Mouse (Mus musculus) kidney, embryonic 16.5 days (tissue): ENCODE results near the gene Chac2. TPM values are rescaled to one million over a fixed set of nuclear protein-coding genes. Genes with fewer than 3 reads are reported as not detected.

Source experiments
- ATAC-seq: fragments of 200-750 bp; cut with Nextera tagmentation; 2 replicates; pipeline ENCODE4 v1.8.0; 2017; ENCODE audit warnings: moderate TSS enrichment; ENCODE audit not compliant: low FRiP score, low TSS enrichment
- H3K27ac ChIP-seq: fragments of 300-500 bp; sonication (generic); 2 replicates; pipeline ENCODE4 v1.5.1; 2014; ENCODE audit warnings: low read length
- H3K27me3 ChIP-seq: fragments of 300-500 bp; sonication (generic); 2 replicates; pipeline ENCODE4 v1.6.1; 2014; ENCODE audit warnings: low read length, control low read depth, mixed read lengths; ENCODE audit not compliant: insufficient read depth
- H3K36me3 ChIP-seq: fragments of 300-500 bp; sonication (generic); 2 replicates; pipeline ENCODE4 v1.6.1; 2014; ENCODE audit warnings: low read length, control low read depth, mixed read lengths; ENCODE audit not compliant: insufficient read depth
- H3K4me1 ChIP-seq: fragments of 300-500 bp; sonication (generic); 2 replicates; pipeline ENCODE4 v1.6.1; 2014; ENCODE audit warnings: low read length, control low read depth, mixed read lengths; ENCODE audit not compliant: insufficient read depth
- H3K4me2 ChIP-seq: fragments of 300-500 bp; sonication (generic); replicated peaks from 2 replicates; pipeline ENCODE4 v1.6.1; 2014; ENCODE audit warnings: low read depth, low read length
- H3K4me3 ChIP-seq: fragments of 300-500 bp; sonication (generic); 2 replicates; pipeline ENCODE4 v1.5.1; 2014; ENCODE audit warnings: mild to moderate bottlenecking, low read length
- H3K9ac ChIP-seq: fragments of 300-500 bp; sonication (generic); replicated peaks from 2 replicates; pipeline ENCODE4 v1.6.1; 2014; ENCODE audit warnings: low read length
- H3K9me3 ChIP-seq: fragments of 300-500 bp; sonication (generic); 2 replicates; pipeline ENCODE4 v1.6.1; 2016; ENCODE audit warnings: low read length, control low read depth
- WGBS: fragments of 180-500 bp; shearing (Covaris S2); extraction: QIAGEN DNeasy Blood & Tissue Kit; methylation state at CpG from one replicate; pipeline ENCODE4 v1.1.7; 2014; 5-methylcytosine and 5-hydroxymethylcytosine counted together
- polyA plus RNA-seq: library from polyadenylated mRNA; unstranded; fragments of >200 nt; fragmentation: Nextera tagmentation; extraction: Ambion mirVana; gene quantifications from 2 replicates; pipeline ENCODE4 v1.2.1, GENCODE M21; 2015

The Chac2 gene
- polyA plus RNA-seq, 1 experiment from 2014 or later = 18.3 TPM

- Histone ChIP-seq H3K9ac (no peak overlapping the region), H3K4me2 (peak overlapping the region; percentile 72; the same call in 1 of the 2 replicates), H3K36me3 (no peaks in the 10 kb centered on the region), H3K27ac (no peak overlapping the region), H3K4me1 (peaks cover 5% of the 10 kb centered on the region), H3K4me3 (no peak overlapping the region), H3K27me3 (no peaks in the 10 kb centered on the region), H3K9me3 (no peaks in the 10 kb centered on the region)
- no peak for ATAC-seq
- WGBS = 42% methylated on average over 2 of the region's 2 CpGs
Measured at GRCm38 (mm10) chr11:30985237-30985636, 913 bp downstream of the Chac2 start.

- ATAC-seq = peak; percentile 98
- Histone ChIP-seq H3K4me1 (peaks cover 13% of the 10 kb centered on the region), H3K27me3 (no peaks in the 10 kb centered on the region), H3K4me3 (peak within 1 kb of the TSS; percentile 91), H3K27ac (peak within 1 kb of the TSS; percentile 84), H3K9me3 (peaks cover 3% of the 10 kb centered on the region; the same call in 1 of the 2 replicates), H3K4me2 (peak within 1 kb of the TSS; percentile 86), H3K36me3 (peaks cover 14% of the 10 kb centered on the region), H3K9ac (peak within 1 kb of the TSS; percentile 75)
- under 1% methylated on average over 39 of the region's 40 CpGs for WGBS
Measured at GRCm38 (mm10) chr11:30954279-30954725, 31.8 kb downstream of the Chac2 start, which contains the start of gene Erlec1. Gene Erlec1 (minus strand): TSS chr11:30954335.

- under 1% methylated on average over 25 of the region's 32 CpGs for WGBS
- ATAC-seq = peak; percentile 93
- H3K27me3 ChIP-seq = no peaks in the 10 kb centered on the region
- peak overlapping the region; percentile 91 for H3K4me3 ChIP-seq
- H3K36me3 ChIP-seq = peaks cover 17% of the 10 kb centered on the region
- H3K9ac ChIP-seq = peak overlapping the region; percentile 75
- H3K27ac ChIP-seq = peak overlapping the region; percentile 37
- H3K9me3 ChIP-seq = peaks cover 3% of the 10 kb centered on the region; the same call in 1 of the 2 replicates
- H3K4me2 ChIP-seq = peak overlapping the region; percentile 63
- peaks cover 13% of the 10 kb centered on the region for H3K4me1 ChIP-seq
Measured at GRCm38 (mm10) chr11:30953469-30954154, 32.5 kb downstream of the Chac2 start.

- WGBS = 66% methylated on average over 5 of the region's 5 CpGs
- Histone ChIP-seq H3K4me2 (peak overlapping the region; percentile 63), H3K36me3 (peaks cover 22% of the 10 kb centered on the region), H3K9ac (peak overlapping the region; percentile 75), H3K27me3 (no peaks in the 10 kb centered on the region), H3K4me1 (peaks cover 13% of the 10 kb centered on the region), H3K27ac (no peak overlapping the region), H3K4me3 (peak overlapping the region; percentile 91), H3K9me3 (peaks cover 3% of the 10 kb centered on the region; the same call in 1 of the 2 replicates)
- no peak for ATAC-seq
Measured at GRCm38 (mm10) chr11:30952829-30953228, 33.3 kb downstream of the Chac2 start.

GRCm38 (mm10) chr11:30943522-30943921 is 42.6 kb downstream of the Chac2 start:
- WGBS = 92% methylated on average over 2 of the region's 2 CpGs

GRCm38 (mm10) chr11:30928498-30928897 is 57.7 kb downstream of the Chac2 start:
- no peaks in the 10 kb centered on the region for H3K9me3 ChIP-seq
- H3K4me2 ChIP-seq = no peak overlapping the region
- peaks cover 26% of the 10 kb centered on the region for H3K36me3 ChIP-seq
- no peak overlapping the region for H3K27ac ChIP-seq
- no peaks in the 10 kb centered on the region for H3K27me3 ChIP-seq
- no peak for ATAC-seq
- whole genome bisulfite sequencing = 100% methylated on average over 1 of the region's 1 CpGs
- H3K9ac ChIP-seq = no peak overlapping the region
- no peak overlapping the region for H3K4me3 ChIP-seq
- no peaks in the 10 kb centered on the region for H3K4me1 ChIP-seq

More at GRCm38 (mm10) chr11:30943522-30943921, 42.6 kb downstream of the Chac2 start:
- peaks cover 51% of the 10 kb centered on the region for H3K36me3 ChIP-seq
- no peak overlapping the region for H3K4me3 ChIP-seq
- ATAC-seq = no peak
- H3K4me2 ChIP-seq = no peak overlapping the region
- no peaks in the 10 kb centered on the region for H3K9me3 ChIP-seq
- H3K27me3 ChIP-seq = no peaks in the 10 kb centered on the region
- no peak overlapping the region for H3K9ac ChIP-seq
- no peaks in the 10 kb centered on the region for H3K4me1 ChIP-seq
- H3K27ac ChIP-seq = no peak overlapping the region

GRCm38 (mm10) chr11:30928079-30928478 is 58.1 kb downstream of the Chac2 start:
- no peak overlapping the region for H3K9ac ChIP-seq
- H3K27ac ChIP-seq = no peak overlapping the region
- no peak for ATAC-seq
- H3K36me3 ChIP-seq = peaks cover 29% of the 10 kb centered on the region
- no peak overlapping the region for H3K4me3 ChIP-seq
- H3K27me3 ChIP-seq = no peaks in the 10 kb centered on the region
- H3K4me1 ChIP-seq = no peaks in the 10 kb centered on the region
- no peaks in the 10 kb centered on the region for H3K9me3 ChIP-seq
- H3K4me2 ChIP-seq = no peak overlapping the region

Other genes starting within 250 kb of the Chac2 start
- gene Psme4, start 214.6 kb downstream of the Chac2 start, polyA plus RNA-seq = 13.2 and 14.6 TPM in 2 replicates
- gene Gpr75, start 101.0 kb downstream of the Chac2 start, polyA plus RNA-seq = 0.10 TPM in 1 of 2 replicates, not detected in the other
- 28.5 and 30.9 TPM in 2 replicates for gene Asb3, start 100.9 kb downstream of the Chac2 start, polyA plus RNA-seq
- 12.8 and 12.9 TPM in 2 replicates for gene Erlec1, start 32.0 kb downstream of the Chac2 start, polyA plus RNA-seq
- gene Gm17332, start 196.1 kb upstream of the Chac2 start, polyA plus RNA-seq = not detected in 2 replicates